Mouse (Mus musculus) intestine, postnatal 0 days (tissue): Measurements from ENCODE around the gene Rbm3. TPM values are rescaled to one million over a fixed set of nuclear protein-coding genes. Genes with fewer than 3 reads are reported as not detected.
"Not testable (repeated sequence)": the region's sequence is repeated elsewhere in the genome, so short reads cannot be mapped to it uniquely, and the experiment has no call there.

Experiments
- ATAC-seq: fragments of 200-750 bp; cut with Nextera tagmentation; 2 replicates; pipeline ENCODE4 v1.8.0; 2017; ENCODE audit warnings: mild to moderate bottlenecking, moderate TSS enrichment, moderate library complexity
- H3K27ac ChIP-seq: fragments of 300-500 bp; sonication (generic); 2 replicates; pipeline ENCODE4 v1.5.1; 2014; ENCODE audit warnings: mild to moderate bottlenecking, low read depth, low read length, moderate library complexity
- H3K27me3 ChIP-seq: fragments of 300-500 bp; sonication (generic); replicated peaks from 2 replicates; pipeline ENCODE4 v1.6.1; 2014; ENCODE audit warnings: low read length, mixed read lengths; ENCODE audit not compliant: control insufficient read depth, insufficient read depth
- H3K36me3 ChIP-seq: fragments of 300-500 bp; sonication (generic); 2 replicates; pipeline ENCODE4 v1.6.1; 2014; ENCODE audit warnings: mild to moderate bottlenecking, moderate library complexity; ENCODE audit not compliant: control insufficient read depth, insufficient read depth
- H3K4me1 ChIP-seq: fragments of 300-500 bp; sonication (generic); replicated peaks from 2 replicates; pipeline ENCODE4 v1.6.1; 2014; ENCODE audit warnings: antibody characterized with exemption, low read length, mixed read lengths; ENCODE audit not compliant: control insufficient read depth, insufficient read depth
- H3K4me2 ChIP-seq: fragments of 300-500 bp; sonication (generic); replicated peaks from 2 replicates; pipeline ENCODE4 v1.6.1; 2014; ENCODE audit warnings: low read depth, mild to moderate bottlenecking, moderate library complexity
- H3K4me3 ChIP-seq: fragments of 300-500 bp; sonication (generic); 2 replicates; pipeline ENCODE4 v1.5.1; 2014; ENCODE audit warnings: low read depth, low read length
- H3K9ac ChIP-seq: fragments of 300-500 bp; sonication (generic); 2 replicates; pipeline ENCODE4 v1.6.1; 2014; ENCODE audit warnings: mild to moderate bottlenecking, low read depth, low read length
- H3K9me3 ChIP-seq: fragments of 300-500 bp; sonication (generic); 2 replicates; pipeline ENCODE4 v1.6.1; 2016; ENCODE audit warnings: mixed run types; ENCODE audit not compliant: control insufficient read depth
- CTCF ChIP-seq: sonication (generic); IDR thresholded peaks from 2 replicates; pipeline ENCODE4 v1.5.1; 2016; ENCODE audit warnings: low read depth, mild to moderate bottlenecking, control low read depth, antibody characterized with exemption, moderate library complexity
- whole genome bisulfite sequencing: fragments of 180-500 bp; shearing (Covaris S2); extraction: QIAGEN DNeasy Blood & Tissue Kit; methylation state at CpG from one replicate; pipeline ENCODE4 v1.1.7; 2014; 5-methylcytosine and 5-hydroxymethylcytosine counted together
- polyA plus RNA-seq: library from polyadenylated mRNA; unstranded; fragments of >200 nt; fragmentation: Nextera tagmentation; extraction: Ambion mirVana; gene quantifications from 2 replicates; pipeline ENCODE4 v1.2.1, GENCODE M21; 2015

Rbm3 gene
- polyA plus RNA-seq, 1 experiment from 2014 or later = 623 TPM

- ATAC-seq = no peak
- H3K36me3 ChIP-seq = no peaks in the 10 kb centered on the region
- no peak overlapping the region for H3K27ac ChIP-seq
- WGBS = 91% methylated on average over 3 of the region's 3 CpGs
- H3K27me3 ChIP-seq = no peaks in the 10 kb centered on the region
- H3K9me3 ChIP-seq = no peaks in the 10 kb centered on the region
- no peak for TF ChIP-seq CTCF
- H3K9ac ChIP-seq = no peak overlapping the region
- no peak overlapping the region for H3K4me3 ChIP-seq
- H3K4me2 ChIP-seq = no peak overlapping the region
- no peaks in the 10 kb centered on the region for H3K4me1 ChIP-seq
These were observed 40.7 kb downstream of the Rbm3 start for GRCm38 (mm10) chrX:8105019-8105418.

GRCm38 (mm10) chrX:8102213-8102668 is 43.4 kb downstream of the Rbm3 start:
- H3K27ac ChIP-seq = no peak overlapping the region
- H3K4me2 ChIP-seq = no peak overlapping the region
- H3K36me3 ChIP-seq = no peaks in the 10 kb centered on the region
- WGBS = 55% methylated on average over 7 of the region's 7 CpGs
- H3K4me1 ChIP-seq = no peaks in the 10 kb centered on the region
- H3K9me3 ChIP-seq = no peaks in the 10 kb centered on the region
- no peaks in the 10 kb centered on the region for H3K27me3 ChIP-seq
- H3K4me3 ChIP-seq = no peak overlapping the region
- TF ChIP-seq CTCF = no peak
- H3K9ac ChIP-seq = no peak overlapping the region
- no peak for ATAC-seq

- Histone ChIP-seq H3K4me3 (no peak overlapping the region), H3K27me3 (no peaks in the 10 kb centered on the region), H3K4me2 (no peak overlapping the region), H3K4me1 (no peaks in the 10 kb centered on the region), H3K27ac (no peak overlapping the region), H3K9ac (no peak overlapping the region), H3K9me3 (no peaks in the 10 kb centered on the region), H3K36me3 (no peaks in the 10 kb centered on the region)
- 40% methylated on average over 3 of the region's 3 CpGs for WGBS
- no peak for ATAC-seq
- TF ChIP-seq CTCF = peak; percentile 58
These were observed 44.7 kb downstream of the Rbm3 start for GRCm38 (mm10) chrX:8101017-8101416.

GRCm38 (mm10) chrX:8099435-8099834 is 46.2 kb downstream of the Rbm3 start:
- Histone ChIP-seq H3K9me3 (no peaks in the 10 kb centered on the region), H3K4me3 (no peak overlapping the region), H3K27ac (no peak overlapping the region; the same call in 1 of the 2 replicates), H3K4me1 (no peaks in the 10 kb centered on the region), H3K27me3 (no peaks in the 10 kb centered on the region), H3K36me3 (no peaks in the 10 kb centered on the region), H3K9ac (no peak overlapping the region), H3K4me2 (no peak overlapping the region)
- WGBS = 34% methylated on average over 4 of the region's 4 CpGs
- no peak for ATAC-seq
- TF ChIP-seq CTCF = no peak

GRCm38 (mm10) chrX:8096787-8097242 is 48.9 kb downstream of the Rbm3 start:
- 21% methylated on average over 19 of the region's 19 CpGs for WGBS
- H3K9ac ChIP-seq = peak overlapping the region; percentile 2; the same call in 1 of the 2 replicates
- H3K27ac ChIP-seq = no peak overlapping the region
- no peaks in the 10 kb centered on the region for H3K9me3 ChIP-seq
- peak overlapping the region; percentile 24 for H3K4me2 ChIP-seq
- H3K36me3 ChIP-seq = no peaks in the 10 kb centered on the region
- no peak for TF ChIP-seq CTCF
- peak; percentile 97 for ATAC-seq
- no peaks in the 10 kb centered on the region for H3K27me3 ChIP-seq
- peak overlapping the region; percentile 13; the same call in 1 of the 2 replicates for H3K4me3 ChIP-seq
- H3K4me1 ChIP-seq = no peaks in the 10 kb centered on the region

GRCm38 (mm10) chrX:8096068-8096786 is 49.5 kb downstream of the Rbm3 start:
- Histone ChIP-seq H3K4me2 (peak overlapping the region; percentile 45; the same call in 1 of the 2 replicates), H3K4me3 (peak overlapping the region; percentile 21; the same call in 1 of the 2 replicates)
- H3K27ac ChIP-seq, H3K9ac ChIP-seq, H3K9me3 ChIP-seq, H3K4me1 ChIP-seq, H3K36me3 ChIP-seq, H3K27me3 ChIP-seq: not testable (repeated sequence)
- ATAC-seq = peak; percentile 93
- 18% methylated on average over 19 of the region's 48 CpGs for WGBS
